Mouse (Mus musculus) heart, postnatal 10 days (tissue): ENCODE results near the gene Iqca. TPM values are rescaled to one million over a fixed set of nuclear protein-coding genes. Genes with fewer than 3 reads are reported as not detected.

ENCODE experiments used
- DNase-seq, 2 experiments: peaks; one replicate each; pipeline ENCODE4 v3.0.0; 2021
- intact Hi-C: fragments of 180-260 bp; cut with DNase I; formaldehyde crosslinking; loops from one replicate; pipeline ENCODE4 v1.15.1; 2025
- total RNA-seq, 2 experiments: library from RNA; stranded (reverse); gene quantifications; 2 replicates each; pipeline ENCODE4 v1.2.3; 2021

Iqca gene
- not detected for total RNA-seq

- DNase-seq = peak; percentile 70 to 78
- intact Hi-C loops = loop anchor here (5.0 kb wide), 1 partner anchor 434 kb away; no protein-coding TSS in a partner anchor
Measured at GRCm38 (mm10) chr1:90153099-90153744, at the start of gene Iqca. Iqca (minus strand) TSS chr1:90153401.

DNA sequence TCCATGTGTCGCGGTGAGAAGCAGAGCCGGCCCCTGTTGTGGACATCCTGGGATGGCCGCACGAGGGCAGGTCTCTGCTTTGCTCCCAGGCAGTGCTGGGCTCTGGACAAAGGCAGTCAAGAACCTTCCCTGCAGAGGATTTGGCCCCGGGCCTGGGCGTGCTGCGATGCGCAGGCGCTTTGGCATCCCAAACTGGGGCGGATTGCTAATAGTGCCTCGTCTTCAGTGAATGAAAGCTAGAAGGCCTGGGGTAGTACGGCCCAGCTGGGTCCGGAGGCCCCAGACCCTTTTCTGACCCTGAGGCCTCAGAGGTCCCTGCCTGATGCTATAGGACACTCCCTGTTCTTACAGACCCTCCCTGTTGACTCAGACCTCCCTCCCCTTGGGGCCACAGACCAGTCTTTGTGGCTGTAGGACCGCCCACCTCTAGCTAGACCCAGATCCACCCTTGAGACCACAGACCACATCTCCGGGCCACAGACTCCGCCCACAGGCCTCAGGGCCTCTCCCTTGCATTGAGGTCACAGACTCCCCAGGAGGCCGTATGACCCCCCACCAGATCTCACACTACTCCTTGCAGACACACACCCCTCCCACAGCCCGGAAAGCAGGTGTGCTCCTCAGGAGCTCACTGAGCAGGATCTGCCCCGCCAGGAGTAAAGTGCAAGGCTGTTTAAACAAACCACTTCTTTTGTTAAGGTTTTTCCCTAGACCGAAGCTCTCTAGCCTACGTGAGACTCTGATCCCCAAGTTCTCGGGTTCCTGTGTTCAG is 49.2 kb upstream of the Iqca start:
- intact Hi-C loops = loop anchor here (2.0 to 5.0 kb wide), 2 partner anchors 40 to 160 kb away; no protein-coding TSS in a partner anchor
- peak; percentile 93 for DNase-seq

DNA sequence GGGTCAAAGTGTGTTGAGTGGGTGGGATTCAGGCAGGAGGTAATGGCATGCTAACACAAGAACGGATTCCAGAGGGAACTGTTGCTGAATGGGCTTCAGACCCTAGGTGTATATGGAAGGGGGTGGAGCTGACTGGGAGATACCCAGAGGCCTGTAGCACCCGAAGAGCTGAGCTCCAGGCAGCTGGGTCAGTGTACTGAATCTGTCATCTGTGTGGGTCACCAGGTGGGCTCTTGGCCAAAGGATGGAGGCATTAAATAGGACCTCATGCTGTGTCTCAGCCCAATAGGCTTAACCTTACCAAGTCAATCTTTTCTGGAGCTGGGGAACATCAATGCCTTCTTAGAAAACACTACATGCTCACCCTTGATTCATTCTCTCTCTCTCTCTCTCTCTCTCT is 48.5 kb upstream of the Iqca start:
- no peak for DNase-seq
- intact Hi-C loops = loop anchor here (2.0 to 5.0 kb wide), 2 partner anchors 39 to 161 kb away; no protein-coding TSS in a partner anchor

GRCm38 (mm10) chr1:90201246-90201645 is 48.0 kb upstream of the Iqca start:
- DNase-seq = no peak
- intact Hi-C loops = loop anchor here (5.0 kb wide), 1 partner anchor 161 kb away; no protein-coding TSS in a partner anchor

GRCm38 (mm10) chr1:90189046-90189445 is 35.8 kb upstream of the Iqca start:
- DNase-seq = no peak
- intact Hi-C loops = no loop called here

- intact Hi-C loops = no loop called here
- no peak for DNase-seq
Measured at GRCm38 (mm10) chr1:90186874-90187273, 33.7 kb upstream of the Iqca start.

DNA sequence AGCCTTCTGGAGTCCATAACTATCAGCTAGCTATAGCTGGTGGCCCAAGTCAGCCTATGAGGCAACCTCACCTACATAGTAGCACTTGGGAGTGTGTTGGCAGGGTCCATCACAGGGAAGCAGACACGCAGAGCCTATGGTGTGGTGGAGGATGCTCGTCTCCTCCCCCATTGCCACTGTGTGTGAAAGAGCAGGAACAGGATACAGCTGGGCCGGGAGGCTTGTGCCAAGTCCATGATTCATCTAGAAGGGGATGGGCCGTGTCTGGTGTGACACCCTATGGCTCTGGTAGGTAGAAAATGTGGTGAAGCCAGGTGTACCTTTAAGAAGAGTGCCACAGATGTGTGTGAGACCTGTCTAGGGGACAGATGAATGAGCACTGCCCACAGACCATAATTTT is 33.0 kb upstream of the Iqca start:
- intact Hi-C loops = no loop called here

DNA sequence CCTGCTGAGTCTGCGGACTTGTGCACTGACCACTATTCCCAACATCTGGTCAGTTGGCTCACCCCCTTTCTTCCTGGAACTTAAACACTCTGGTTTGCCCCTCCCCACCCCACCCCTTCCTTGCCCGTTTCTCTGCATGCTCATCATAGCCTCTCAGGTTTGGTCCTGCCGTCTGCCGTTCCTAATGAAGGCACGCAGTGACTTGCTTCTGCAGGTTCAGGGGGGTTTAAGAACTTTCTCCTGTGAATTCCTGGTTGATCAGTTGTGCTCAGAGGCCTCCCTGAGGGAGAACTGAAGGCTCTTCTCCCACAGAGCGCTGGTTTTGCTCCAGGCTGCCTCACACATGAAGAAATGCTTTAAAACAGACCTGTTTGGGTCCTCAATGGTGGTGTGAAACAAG is 30.4 kb upstream of the Iqca start:
- intact Hi-C loops = no loop called here

More for the DNA sequence above, 33.0 kb upstream of the Iqca start:
- DNase-seq = peak; percentile 8 to 25

DNA sequence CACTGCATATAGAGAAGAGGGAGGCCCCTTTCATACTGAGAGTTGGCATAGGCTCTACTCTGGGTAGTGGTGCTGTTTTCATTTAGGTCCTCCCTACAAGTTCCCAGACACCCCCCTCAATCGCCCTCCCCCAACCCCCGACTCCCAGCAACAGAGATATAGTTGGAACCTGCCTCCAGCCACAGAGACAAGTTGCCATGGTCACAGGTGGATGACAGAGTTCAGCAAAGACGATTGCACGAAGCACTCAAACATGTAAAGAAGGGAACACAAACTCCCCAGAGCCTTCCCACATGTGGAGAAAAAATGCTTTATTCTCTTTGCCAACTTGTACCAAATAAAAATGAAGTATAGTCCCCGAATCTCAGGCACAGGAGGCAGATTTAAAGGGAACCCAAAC is 29.3 kb upstream of the Iqca start:
- no peak for DNase-seq
- intact Hi-C loops = no loop called here

More for the DNA sequence above, 30.4 kb upstream of the Iqca start:
- DNase-seq = no peak

DNA sequence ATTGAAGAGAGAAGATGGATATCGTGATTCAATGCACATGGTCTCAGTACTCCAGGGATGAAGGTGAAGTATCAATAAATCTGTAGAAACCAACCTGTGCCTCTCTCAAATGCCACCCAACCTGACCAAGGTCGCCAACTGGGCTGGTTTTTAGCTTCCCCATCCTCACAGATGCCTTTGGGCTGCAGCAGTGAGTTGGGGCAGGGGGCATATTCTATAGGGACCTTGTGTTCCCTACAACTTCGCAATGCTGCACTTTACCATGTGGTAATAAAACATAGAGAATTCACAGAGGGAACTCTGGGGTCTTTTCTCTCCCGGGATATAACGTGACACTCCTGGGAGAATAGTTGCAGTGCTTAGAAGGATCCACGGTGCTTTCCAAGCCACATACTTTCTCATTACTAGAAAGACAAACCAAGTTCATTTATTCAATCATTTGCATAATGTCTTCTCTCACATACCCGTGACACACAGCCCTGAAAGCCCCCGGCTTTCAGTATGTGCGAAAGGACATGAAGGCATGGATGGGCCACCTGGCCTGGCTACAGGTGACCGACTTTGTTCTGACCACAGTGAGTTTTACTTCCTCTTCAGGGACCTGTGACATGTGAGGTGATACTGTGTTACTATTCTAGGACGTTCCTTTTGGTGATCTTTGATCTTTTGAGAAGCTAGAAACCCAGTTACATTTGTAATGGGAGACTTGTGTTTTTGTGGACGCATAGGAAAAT is 27.9 kb upstream of the Iqca start:
- DNase-seq = no peak
- intact Hi-C loops = no loop called here

DNA sequence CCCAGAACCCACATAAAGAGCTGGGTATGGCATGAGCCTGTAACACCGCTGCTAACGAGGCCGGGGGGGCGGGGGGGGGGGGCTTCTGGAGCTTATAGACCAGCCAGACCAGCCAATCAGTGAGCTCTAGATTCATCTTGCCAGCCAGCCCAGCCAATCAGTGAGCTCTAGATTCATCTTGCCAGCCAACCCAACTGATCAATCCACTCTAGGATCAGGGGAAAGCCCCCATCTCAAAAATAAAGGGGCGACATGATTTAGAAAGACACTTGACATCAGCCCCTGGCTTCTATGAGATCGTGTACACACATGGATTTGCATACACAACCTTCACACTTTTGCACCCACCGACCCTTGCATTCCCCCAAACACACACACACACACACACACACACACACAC is 27.3 kb upstream of the Iqca start:
- no peak for DNase-seq
- intact Hi-C loops = no loop called here

DNA sequence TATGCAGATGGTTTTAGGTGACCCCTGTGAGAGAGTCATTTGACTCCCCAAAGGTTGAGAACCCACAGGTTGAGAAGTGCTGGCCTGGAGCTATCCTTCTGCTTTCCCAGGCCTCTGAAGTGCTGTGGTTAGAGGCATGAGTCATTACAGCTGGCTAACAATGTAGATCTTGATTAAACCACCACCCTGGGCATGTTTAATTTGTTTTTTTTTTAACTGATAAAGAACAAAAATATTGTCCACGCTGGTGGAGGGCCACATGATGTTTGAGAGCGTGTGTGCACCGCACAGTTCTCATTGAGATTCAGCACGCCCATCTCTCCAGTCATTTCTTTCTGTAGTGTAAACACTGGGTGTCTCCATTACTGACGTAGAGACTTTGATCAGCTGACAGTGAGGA is 24.8 kb upstream of the Iqca start:
- intact Hi-C loops = no loop called here
- no peak for DNase-seq

DNA sequence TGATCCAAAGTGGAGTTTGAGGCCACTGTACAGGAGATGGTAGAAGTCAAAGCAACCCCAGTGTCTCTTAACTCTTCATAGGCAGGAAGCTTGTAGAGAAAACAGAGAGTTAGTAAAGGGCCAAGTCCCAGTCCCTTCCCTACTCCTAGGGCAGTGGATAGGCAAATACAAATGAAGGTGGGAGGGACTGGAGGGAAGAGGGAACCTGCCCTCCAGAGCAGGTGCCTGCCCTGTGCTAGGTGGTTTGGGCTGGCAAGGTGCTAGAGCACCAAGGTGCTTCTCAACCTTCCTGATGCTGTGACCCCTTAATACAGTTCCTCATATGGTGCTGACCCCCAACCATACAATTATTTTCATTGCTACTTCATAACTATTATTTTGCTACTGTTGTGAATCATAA is 24.4 kb upstream of the Iqca start:
- DNase-seq = no peak
- intact Hi-C loops = no loop called here

GRCm38 (mm10) chr1:90176223-90176622 is 23.0 kb upstream of the Iqca start:
- intact Hi-C loops = no loop called here
- peak in 1 of 2 experiments; percentile 28 for DNase-seq

GRCm38 (mm10) chr1:90174338-90174737 is 21.1 kb upstream of the Iqca start:
- no peak for DNase-seq
- intact Hi-C loops = no loop called here

DNA sequence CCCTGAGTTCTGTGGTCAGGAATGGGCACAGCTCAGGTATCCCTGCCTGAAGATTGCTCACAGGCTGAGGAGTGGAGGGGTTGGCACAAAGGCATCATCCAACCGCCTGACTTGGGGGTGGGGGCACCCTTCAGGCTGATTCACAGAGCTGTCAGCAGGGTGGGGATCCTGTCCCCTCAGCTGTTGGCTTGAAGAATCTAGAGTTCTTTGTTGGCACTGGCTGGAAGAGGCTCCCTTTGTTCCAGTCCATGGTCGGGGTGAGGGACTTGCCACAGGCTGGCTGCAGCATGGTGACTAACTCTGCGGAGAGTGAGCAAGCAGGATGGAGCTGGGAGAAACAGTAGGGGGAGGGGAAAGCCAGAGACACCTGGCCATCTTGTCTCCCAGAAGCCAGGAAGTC is 11.1 kb upstream of the Iqca start:
- no peak for DNase-seq
- intact Hi-C loops = no loop called here

DNA sequence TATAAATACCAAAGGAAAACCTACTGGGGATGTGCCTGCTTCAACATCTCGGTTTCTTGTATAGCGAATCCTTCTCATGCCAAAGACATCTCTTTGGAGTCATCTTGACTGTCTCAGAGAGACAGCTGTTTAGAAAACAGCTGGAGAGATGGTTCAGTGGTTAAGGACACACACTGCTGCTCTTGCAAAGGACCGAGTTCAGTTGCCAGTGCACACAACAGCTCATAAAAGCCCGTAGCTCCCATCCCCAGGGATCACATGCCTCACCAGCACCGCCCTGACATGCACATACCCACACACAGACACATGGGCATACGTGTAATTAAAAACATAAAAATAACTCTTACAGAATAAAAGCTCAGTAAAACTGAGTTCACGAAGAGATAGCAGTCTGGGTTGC is 10.0 kb upstream of the Iqca start:
- intact Hi-C loops = loop anchor here (2.0 kb wide), 1 partner anchor 40 kb away; the partner anchor contains the start of gene Ackr3
- DNase-seq = no peak

DNA sequence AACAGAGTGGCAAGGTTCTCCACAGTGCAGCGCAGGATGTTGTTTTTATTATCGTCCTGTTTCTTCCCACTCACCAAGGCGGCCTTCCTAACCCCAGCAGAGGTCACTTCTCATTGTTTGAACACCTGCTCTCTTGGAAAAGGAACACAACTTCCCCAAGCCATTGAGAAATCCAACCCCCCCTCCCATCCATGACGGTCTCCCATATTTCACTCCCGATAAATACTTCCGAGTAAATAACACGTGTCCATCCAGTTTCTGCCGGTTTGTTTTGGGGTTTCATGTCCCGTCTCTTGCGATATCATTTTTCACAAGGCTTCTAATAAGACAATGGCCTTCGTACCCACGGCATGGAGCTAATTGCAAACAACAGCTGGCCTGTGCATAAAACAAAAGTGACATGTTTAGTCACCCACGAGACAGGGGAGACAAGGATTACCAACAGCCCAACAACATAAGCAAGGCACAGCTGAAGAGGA is 9.2 kb upstream of the Iqca start:
- peak; percentile 10 to 14 for DNase-seq

GRCm38 (mm10) chr1:90161623-90162022 is 8.4 kb upstream of the Iqca start:
- intact Hi-C loops = loop anchor here (2.0 kb wide), 1 partner anchor 41 kb away; the partner anchor contains the start of gene Ackr3
- peak; percentile 22 to 26 for DNase-seq

More for the DNA sequence above, 9.2 kb upstream of the Iqca start:
- intact Hi-C loops = loop anchor here (2.0 kb wide), 1 partner anchor 40 kb away; the partner anchor contains the start of gene Ackr3

- intact Hi-C loops = no loop called here
- DNase-seq = peak in 1 of 2 experiments; percentile 15
Measured at GRCm38 (mm10) chr1:90159927-90160326, 6.7 kb upstream of the Iqca start.

- intact Hi-C loops = no loop called here
Measured at GRCm38 (mm10) chr1:90156589-90156988, 3.4 kb upstream of the Iqca start.

More at GRCm38 (mm10) chr1:90156589-90156988, 3.4 kb upstream of the Iqca start:
- DNase-seq = no peak
